Mouse (Mus musculus): ENCODE data around the gene BC025920.

The BC025920 gene

DNA sequence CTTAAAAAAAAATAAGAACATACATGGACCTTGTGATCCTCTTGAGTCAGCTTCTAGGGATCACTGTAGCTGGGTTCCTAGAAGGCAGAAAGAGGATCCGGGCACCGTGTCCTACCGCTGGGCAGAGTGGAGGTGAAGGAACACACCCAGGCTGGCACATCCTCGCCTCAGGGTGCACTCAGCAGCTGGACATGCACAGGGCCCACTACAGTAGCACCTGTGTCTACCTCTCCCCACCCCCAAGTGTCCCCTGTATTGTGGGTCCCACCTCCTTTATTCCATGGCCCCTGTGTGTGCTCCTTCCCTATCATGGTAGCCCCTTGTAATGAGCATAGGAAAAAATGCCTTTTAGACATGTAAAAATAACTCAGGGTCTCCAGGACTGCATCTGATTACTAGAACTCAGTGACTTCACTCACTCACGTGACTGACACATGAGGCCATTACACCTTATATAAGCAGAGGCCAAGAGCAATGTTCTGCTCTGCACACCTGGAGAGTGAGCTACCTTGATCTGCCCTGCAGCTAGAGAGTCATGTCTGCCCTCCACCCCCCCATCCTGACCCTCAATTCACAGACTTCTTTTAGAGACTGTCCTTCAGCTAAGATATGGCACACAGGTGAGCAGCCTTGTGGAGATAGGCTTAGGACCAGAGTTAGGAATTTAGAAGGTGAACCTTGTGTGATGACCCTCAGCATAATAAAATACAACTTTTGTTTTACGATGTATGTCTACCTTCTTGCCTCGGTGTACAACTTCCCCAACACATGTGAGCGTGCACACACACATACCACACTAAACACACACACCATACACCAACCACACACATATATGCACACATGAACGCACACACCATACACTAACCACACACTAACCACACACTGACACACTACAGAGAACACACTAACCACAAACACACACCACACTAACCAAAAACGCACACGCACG is 1.8 kb upstream of the BC025920 start:
- 82% methylated on average over 12 of the region's 12 CpGs for WGBS

DNA sequence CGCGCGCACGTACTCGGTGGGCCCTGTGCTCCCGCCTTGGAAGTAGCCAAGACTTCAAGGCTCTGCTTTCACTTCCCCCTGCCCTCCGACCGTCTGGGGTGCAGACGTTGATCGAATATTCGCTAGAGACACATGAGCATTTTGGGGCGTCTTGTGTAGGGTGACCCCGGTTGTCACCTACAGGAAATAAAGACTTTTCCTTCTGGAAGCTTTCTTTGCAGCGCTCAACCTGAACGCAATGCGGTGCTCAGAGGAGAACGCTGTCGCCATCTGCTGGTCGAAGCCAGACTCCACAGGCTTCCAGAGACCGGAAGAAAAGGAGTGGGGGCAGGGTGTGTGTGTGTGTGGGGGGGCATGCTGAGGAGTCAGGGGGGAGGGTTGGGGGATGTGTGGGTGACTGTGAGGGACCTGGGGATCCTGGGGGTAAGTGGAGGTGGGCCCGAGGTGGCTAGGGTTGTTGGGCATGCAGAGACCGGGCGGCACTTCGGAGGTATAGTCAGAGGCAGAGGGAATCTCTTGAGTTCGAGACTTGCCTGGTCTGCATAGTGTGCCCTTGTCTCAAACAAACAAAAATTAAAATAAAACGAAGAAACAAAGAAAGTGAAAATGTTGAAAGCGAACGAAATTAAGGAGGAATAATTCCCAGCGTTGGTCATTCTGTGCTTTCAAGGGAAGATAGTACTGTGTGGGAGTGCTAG is 953 bp upstream of the BC025920 start:
- 17% methylated on average over 29 of the region's 29 CpGs for WGBS

DNA sequence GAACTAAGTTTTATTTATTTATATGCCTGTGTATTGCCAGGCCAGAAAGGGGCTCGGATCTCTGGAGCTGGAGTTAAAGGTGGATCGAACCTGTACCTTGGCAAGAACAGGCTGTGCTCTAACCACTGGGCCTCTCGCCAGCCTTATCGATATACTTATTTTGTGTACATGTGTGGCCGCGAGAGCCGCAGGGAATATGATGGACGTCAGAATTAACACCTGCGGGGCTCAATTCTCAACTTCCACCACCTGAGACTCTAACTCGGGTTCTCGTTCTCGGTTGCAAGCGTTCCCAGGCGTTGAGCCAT is 450 bp upstream of the BC025920 start:
- WGBS: under 1% methylated on average over 14 of the region's 14 CpGs

DNA sequence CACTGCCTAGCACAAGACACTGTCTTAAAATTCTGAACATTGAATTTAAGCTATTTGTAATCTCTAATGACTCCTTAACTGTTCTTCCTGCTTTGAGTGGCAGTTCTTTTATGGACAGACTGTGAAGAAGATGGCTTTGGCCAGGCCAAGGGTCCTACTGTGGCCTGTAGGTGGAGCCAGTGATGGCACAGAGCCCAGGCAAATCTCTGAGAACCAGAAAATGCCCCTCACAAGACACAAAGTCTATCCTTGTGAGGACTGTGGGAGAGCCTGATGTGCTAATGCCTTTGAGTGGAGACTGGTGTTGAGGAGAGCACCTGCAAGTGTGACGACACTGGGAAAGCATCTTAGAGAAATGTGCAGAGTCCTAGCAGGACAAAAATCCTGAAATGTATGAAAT is 2.2 kb downstream of the BC025920 start:
- WGBS: 90% methylated on average over 1 of the region's 1 CpGs

DNA sequence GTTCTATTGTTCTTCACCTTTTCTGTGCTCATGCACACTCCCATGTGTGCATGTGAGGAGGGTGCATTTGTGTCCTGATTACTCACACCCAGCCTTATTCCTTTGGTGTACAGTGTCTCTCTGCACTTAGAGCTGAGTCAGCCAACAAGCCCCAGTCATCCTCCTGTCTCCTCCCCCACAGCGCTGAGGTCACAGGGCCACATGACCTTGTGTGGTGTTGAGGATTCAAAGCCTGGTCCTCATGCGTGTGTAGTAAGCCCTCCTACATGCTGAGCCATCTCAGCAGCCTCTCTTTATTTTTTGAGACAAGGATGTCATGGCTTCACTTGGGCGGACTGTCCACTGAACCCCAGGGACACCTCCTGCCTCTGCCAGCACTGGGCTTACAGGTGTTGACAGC is 6.7 kb downstream of the BC025920 start:
- WGBS: 71% methylated on average over 3 of the region's 3 CpGs

DNA sequence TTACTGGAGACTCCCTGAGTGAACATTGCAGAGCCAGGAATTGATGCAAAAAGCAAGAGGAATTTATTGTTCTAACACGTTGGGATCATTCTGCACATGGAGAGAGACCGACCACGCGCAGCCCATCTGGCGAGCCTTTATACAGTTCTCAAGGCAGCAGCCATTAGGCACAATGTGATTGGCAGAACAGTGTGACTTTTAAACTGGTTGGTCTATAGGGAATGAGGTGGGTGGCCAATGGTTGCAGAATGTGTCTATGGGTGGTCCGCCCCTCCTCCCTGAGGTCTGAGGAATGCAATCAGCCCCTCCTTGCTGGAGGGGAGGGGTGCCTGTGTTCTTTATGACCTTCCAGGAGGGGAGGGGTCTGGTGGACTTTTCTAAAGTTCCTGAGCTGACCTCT is 9.4 kb downstream of the BC025920 start:
- 53% methylated on average over 6 of the region's 6 CpGs for WGBS

DNA sequence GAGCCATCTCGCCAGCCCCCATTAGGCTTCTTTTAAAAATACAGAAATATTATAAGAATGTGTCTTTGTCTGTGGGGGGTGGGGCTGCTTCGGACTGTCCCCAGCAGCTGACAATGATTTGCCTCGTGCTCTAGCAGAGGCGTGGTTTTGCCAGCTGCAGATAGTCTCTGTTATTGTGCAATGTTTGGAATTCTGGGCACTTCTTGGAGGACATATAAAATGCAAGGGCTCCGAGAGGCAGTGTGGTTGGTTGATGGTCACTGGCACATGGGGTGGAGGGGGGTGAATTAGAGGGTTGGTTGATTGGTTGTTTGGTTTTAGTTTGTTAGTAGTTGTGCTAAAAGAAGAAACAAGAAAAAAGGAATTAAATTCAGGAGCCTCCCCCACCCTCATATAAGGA is 13.9 kb downstream of the BC025920 start:
- 72% methylated on average over 5 of the region's 5 CpGs for WGBS

DNA sequence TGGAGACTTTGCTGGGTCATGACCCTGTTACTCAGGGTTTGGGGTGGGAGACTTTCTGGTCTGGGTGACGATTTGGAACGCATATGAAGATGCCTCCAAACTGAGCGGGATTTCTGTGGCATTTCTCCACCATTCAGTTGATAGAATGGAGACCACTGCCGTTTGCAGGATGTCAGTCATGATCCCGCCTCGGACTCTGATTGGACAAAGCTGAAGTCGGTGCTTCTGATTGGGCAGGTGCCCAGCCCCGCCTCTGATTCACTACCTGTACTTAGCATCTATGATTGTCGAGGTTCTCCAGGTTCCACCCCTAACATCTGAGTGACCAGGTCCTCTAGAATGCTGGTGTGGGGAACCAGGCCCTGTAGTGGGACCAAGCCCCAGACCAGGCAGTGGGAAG is 14.7 kb downstream of the BC025920 start:
- WGBS: 61% methylated on average over 9 of the region's 9 CpGs

DNA sequence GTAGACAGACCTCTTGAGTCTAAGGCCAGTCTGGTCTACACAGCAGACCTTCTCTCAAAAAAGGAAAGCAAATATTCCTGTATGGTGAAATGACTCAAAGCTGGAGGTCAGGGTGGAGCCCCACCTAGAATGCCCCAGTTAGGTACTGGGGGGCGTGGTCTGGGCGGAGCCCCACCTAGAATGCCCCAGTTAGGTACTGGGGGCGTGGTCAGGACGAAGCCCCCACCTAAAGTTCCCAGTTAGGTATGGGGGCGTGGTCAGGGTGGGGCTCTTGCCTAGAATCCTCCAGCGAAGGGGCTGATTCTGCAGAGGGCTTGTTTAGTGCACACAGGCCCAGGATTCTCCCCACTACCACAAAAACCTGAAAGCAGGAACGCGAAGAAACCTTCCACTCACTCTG is 17.4 kb downstream of the BC025920 start:
- 64% methylated on average over 8 of the region's 8 CpGs for whole genome bisulfite sequencing

DNA sequence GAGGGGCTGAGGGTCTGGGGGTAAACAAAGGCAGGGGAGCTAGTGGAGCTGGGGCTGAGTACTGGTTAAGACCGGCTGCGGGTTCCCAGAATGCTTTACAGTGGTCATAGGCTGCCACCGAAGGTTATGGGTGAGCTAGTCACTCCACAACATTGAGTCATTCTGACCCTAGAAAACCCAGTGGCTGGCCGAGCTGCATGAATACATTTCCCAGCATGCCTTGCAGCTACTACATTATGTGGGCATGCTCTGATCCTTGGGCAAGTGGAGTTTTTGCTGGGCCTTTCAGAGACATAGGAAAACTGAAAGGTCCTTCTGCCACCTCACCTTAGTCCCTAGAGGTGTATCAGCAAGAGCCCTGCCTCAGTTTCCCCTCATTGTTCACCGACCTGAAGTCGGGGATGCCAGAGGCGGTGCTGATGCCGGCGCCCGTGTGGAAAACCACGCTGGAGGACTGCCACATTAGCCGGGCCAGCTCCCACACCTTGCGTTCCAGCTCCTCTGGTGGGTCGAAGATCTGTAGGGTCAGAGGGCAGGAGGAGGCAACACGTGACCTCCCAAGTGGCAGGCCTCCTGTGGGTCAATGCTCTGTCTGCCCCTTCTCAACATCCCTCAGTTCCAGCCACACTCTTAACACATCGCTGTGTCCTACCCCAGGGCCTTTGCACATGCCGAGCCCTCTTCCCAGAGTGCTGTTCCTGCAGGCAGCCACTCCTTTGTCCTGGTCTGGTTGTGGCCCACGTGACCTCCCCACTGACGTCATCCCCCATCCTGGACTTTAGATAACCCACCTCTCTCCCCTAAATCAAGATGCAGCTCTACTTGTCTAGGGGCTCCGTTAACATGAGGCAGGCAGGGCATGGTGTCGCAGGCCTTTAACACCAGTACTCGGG is 20.3 kb downstream of the BC025920 start:
- WGBS: 85% methylated on average over 22 of the region's 22 CpGs

DNA sequence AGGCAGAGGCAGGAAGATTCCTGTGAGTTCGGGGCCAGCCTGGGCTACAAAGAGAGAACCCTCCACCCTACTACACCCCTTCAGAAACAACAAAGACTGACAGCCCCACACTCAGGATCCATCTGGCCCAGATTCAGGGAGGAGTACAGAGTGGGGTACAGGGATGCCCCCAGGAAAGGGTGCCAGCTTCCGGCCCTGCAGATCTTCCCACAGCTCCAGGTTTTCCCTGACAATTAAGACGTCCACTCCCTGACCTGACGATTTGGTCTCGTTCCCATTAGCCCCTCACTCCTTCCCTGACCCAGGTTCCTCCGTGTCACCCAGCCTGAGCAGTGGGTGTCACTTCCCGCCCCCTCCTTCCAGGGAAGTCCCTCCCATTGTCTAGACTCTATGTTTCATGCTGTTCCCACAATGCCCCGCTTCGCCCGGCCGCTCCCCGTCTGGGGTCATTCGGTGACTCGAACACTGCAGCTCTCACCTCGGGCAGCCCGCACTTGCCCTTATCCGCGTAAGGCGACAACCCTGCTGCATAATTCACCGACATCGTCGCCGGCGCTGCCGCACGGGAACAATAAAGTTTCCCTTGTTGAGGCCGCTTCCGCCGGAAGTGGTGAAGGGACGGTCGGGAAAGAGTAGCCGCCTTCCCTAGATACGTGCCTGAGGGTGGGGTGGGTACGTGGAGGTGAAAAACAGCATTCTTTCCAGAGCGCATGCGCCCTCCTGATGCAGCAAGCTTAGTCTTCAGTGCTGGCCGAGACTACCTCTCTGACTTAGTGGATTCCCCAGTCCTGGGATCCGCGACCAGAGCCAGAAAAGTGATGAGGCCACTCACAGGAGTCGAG is 21.1 kb downstream of the BC025920 start, which contains the start of gene Sirt6:
Gene Sirt6, minus strand, starts transcription at position 804 of the 842 bp plus-strand sequence.
- 4% methylated on average over 40 of the region's 40 CpGs for WGBS

DNA sequence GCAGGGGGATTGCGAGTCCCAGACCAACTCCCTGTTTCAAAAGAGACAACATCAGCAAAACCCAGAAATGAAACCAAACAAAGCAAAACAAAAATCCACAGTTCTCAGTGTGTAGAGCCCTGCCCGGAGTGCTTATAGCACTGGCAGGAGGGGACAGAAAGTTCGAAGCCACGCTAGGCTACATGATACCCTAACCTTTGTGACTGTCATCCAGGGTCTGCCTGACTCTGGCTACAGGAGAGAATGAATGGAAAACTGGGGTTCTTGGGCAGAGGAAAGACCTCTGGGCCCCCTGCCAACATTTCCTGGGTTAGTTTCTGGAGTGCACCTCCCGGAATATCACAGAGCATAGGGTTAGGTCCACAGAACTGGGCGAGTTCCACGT is 21.8 kb downstream of the BC025920 start:
- WGBS: 45% methylated on average over 7 of the region's 7 CpGs

DNA sequence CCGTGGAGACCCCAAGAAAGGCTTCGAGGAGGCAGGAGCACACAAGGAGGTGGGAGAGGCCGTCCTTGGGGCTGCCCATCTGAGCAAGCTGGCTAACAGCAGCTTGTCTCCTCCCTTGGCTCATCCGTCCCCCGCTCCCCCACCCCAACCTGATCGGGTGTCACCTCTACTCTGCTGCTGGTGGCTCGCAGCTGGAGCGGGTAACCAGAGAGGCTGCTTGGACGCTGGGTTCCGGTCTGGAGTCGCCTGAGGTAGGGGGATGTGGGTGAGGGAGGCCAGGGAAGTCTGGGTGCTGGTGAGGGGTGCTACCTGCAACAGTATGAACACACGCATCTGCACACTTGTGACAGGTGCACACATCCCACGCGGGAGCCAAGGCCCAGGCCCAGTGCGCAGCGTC is 22.3 kb downstream of the BC025920 start, which contains the start of gene Ankrd24:
Gene Ankrd24, plus strand, starts transcription at position 151 of the 400 bp plus-strand sequence.
- 85% methylated on average over 16 of the region's 16 CpGs for WGBS

DNA sequence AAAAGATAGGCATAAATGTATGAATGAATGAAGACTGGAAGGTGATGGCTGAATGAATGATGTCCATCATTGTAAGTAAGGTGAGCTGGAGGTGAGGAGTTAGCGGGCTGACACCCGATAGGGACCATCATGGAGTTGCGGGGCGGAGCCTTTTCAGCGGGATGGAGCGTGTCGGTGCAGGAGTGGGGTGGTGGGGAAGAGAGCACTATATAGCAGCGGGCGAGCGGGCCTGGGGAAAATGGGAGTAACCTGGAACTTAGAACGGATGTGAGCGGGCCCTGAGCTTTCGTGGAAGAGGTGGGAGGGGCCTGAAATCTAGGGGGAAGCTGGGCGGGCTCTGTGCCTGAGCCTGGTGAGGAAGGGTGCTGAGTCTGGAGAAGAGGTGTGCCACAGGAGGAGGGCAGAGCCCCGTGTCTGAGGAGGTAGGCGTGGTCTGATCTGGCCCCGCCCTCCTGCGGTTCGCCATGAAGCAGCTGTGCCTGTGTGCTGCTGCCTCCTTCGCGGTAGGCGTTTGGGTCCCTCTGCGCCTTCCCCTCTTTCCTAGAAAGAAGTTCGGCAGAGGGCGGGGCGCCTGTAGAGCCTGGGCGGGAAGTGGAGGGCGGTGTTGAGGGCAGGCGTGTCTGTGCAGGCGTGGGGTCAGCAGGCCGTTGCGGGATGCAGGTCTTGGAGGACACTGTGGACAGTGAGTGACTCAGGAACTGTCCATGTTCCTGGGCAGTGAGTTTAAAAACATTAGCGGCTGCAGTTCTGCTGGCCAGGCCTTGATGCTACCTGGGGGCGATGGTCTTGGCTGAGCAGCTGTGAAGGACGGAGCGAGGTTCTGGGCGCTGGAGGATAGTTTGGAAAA is 27.4 kb downstream of the BC025920 start:
- 5% methylated on average over 37 of the region's 37 CpGs for WGBS

DNA sequence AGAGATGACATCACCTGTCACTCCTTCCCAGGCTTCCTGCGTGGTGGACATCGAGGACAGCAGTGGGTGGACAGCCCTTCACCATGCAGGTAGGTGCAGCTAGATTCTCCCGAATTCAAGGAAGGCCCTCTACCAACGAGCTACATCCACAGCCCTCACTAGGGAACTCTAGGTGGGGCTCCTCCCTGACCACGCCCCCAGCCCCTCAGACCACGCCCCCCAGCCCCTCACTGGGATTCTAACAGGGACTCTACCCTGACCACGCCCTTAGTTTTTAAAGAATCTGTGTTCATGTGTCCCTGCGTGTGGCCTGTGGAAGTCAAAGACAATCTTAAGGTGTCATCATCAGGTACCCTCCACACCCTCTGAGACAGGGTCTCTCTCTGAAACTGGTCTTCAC is 30.3 kb downstream of the BC025920 start:
- WGBS: 32% methylated on average over 8 of the region's 8 CpGs

DNA sequence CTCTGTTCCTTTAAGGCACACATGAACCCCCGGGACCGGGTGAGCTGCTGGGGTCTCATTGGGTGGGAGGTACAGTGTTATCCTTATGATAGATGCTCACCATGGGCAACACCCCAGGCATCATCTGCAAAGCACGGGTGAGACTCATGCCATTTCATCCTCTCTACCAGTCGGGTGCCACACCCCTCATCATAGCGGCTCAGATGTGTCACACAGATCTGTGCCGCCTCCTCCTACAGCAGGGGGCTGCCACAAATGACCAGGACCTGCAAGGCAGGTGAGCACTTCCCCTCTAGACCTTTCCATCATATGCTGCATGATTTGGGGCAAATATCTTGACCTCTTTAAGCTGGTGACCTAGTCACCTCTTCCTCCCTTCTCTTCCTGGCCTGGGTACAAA is 32.0 kb downstream of the BC025920 start:
- WGBS: 78% methylated on average over 6 of the region's 6 CpGs

DNA sequence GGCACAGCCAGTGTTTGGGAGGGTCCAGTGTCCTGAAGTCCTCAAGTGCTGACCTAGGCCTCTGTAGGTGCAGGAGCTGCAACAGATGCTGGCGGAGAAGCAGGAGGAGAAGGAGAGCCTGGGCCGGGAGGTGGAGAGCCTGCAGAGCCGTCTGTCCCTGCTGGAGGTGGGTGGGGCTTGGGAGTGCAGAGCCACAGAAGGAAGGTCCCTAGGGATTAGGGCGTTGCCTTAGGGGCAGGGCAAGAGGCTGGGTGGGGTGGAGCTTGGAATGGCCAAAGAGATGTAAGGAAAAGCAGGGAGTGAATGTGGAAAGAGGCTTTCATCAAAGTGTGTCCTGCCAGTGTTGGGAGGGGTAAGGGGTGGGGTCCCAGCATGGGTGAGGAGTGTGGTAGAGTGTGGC is 34.8 kb downstream of the BC025920 start:
- 52% methylated on average over 4 of the region's 4 CpGs for WGBS

DNA sequence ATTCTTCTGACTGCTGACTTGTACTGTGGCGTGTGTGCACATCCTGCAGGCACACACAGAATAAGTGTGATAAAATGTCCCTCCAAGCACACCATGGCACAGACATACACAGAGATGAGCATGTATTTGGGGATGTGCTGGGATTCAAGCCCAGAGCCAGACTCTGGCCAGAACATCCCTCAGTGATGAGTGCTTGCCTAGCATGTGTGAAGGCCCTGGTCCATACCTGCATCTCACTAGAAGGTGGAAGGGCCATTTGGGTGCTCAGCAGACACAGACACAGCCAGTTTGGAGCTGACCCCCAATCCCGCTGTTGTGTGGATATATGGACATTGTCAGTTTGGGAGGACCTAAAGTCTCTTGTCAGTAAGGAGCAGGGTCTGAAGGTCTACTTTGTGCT is 35.5 kb downstream of the BC025920 start:
- 87% methylated on average over 2 of the region's 2 CpGs for WGBS

DNA sequence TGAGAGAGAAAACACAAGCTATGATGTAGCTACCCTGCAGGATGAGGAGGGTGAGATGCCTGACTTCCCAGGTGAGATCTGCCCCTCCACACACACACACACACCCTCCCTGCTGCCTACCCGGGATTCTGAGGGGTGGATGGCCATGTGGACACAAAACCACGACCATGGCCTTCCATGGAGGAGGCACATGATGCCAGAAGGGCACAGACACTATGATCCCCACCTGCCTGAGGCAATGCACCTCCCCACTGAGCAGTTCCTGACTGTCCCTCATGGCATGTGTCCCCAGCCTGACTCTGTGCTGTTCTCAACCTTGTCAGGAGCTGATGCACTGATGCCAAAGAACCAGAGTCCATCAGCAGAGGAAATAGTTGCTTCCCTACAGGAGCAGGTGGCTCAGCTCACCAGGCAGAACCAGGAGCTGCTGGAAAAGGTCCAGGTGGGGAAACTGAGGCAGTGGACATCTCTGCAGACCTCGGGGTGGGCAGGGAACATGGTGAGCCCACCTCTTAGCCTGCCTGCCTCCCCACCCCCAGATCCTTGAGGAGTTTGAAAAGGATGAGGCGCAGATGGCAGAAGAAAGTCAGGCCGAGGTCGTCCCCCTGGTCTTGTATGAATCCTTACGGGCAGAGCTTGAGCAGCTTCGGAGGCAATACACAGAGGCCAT is 36.0 kb downstream of the BC025920 start:
- 70% methylated on average over 8 of the region's 8 CpGs for WGBS
